ENCODE assay signal across 7 mouse cellular contexts in genomic region chr9:29409216-29409907, GRCm38 (mm10).
DNase-seq lines count a peak whose midpoint lies in the region; ATAC-seq lines count a peak whose summit lies in the region.

No protein-coding gene starts in this region.

- H3K27ac ChIP-seq in hindbrain, embryonic 12.5 days, result no peak overlapping the region

- 57% methylated on average over 8 of the region's 8 CpGs for WGBS in hindbrain, embryonic 12.5 days

- DNase-seq in ovary, postnatal 36 days (ENCODE audit: low spot score), result peak; percentile 15
- DNase-seq in ovary, postnatal 10 days (ENCODE audit: low spot score), result no peak
- DNase-seq in adrenal gland, postnatal 10 days, result peak; percentile 74
- DNase-seq in cerebellum, postnatal 36 days, result peak; percentile 80 to 88
- peak; percentile 23 for DNase-seq in lung, postnatal 25 days (ENCODE audit: low spot score)
- DNase-seq in testis, postnatal 10 days (ENCODE audit: low spot score), result peak; percentile 76

- peaks cover 6% of the 10 kb centered on the region for H3K4me1 ChIP-seq in hindbrain, embryonic 12.5 days

- peak overlapping the region; percentile 96 for H3K4me2 ChIP-seq in hindbrain, embryonic 12.5 days (replicated peaks)

- no peak overlapping the region for H3K4me3 ChIP-seq in hindbrain, embryonic 12.5 days

- peak overlapping the region; percentile 4; the same call in 1 of the 2 replicates for H3K9ac ChIP-seq in hindbrain, embryonic 12.5 days

- ATAC-seq in hindbrain, embryonic 12.5 days (ENCODE audit: low FRiP score), result no peak

- H3K36me3 ChIP-seq in hindbrain, embryonic 12.5 days, result no peaks in the 10 kb centered on the region

- H3K27me3 ChIP-seq in hindbrain, embryonic 12.5 days, result peaks cover 27% of the 10 kb centered on the region

- H3K9me3 ChIP-seq in hindbrain, embryonic 12.5 days (replicated peaks), result no peaks in the 10 kb centered on the region
